Mouse (Mus musculus): ENCODE results near the gene Psmb3.
"Not testable (repeated sequence)": the region's sequence is repeated elsewhere in the genome, so short reads cannot be mapped to it uniquely, and the experiment has no call there.

DNA sequence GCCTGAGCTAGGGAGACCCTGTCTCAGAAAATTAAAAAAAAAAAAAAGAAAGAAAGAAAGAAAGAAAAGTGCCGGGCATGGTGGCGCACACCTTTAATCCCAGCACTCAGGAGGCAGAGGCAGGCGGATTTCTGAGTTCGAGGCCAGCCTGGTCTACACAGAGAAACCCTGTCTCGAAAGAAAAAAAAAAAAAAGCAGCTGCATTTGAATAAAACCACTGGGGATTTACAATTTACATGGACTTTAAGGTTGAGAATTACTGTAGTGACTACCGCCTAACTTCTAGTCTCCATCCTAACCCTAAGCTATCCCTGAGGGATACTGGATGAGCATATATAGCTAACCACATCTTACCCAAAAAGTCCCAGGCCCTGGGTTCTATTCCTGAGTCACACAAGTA is 45.2 kb upstream of the Psmb3 start:
- TF ChIP-seq CTCF (IDR thresholded peaks at IDR 0.05; ENCODE audit: extremely low read depth, insufficient read length, insufficient replicate concordance, low read depth, low read length); POLR2A (IDR thresholded peaks at IDR 0.05; ENCODE audit: low read depth, low read length): not testable (repeated sequence)
